Mouse (Mus musculus) thymus, postnatal 4 days (tissue): Measurements from ENCODE around the gene Cdc37.

ENCODE experiments used
- DNase-seq: peaks from one replicate; pipeline ENCODE4 v3.0.0; 2021

Gene Cdc37

DNA sequence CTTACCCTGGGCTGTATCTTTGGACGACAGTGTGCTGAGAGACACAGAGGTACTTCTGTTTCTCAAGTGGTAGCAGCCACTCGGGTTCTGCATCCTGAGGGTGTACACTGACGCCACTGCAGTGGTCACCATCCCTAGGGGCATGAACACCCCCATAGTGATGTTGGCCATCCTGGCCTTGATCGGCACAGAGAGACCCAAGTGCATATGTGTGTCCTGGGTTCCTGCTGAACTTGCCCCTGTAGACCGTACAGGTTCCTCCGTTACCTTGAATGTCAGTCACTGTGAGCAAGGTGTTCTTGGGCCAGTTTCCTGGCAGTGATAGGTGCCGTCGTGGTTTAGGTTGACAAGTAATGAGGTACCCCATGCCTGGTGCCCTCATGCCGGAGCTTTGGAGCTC, 56.4 kb downstream of the Cdc37 start:
- no peak for DNase-seq

DNA sequence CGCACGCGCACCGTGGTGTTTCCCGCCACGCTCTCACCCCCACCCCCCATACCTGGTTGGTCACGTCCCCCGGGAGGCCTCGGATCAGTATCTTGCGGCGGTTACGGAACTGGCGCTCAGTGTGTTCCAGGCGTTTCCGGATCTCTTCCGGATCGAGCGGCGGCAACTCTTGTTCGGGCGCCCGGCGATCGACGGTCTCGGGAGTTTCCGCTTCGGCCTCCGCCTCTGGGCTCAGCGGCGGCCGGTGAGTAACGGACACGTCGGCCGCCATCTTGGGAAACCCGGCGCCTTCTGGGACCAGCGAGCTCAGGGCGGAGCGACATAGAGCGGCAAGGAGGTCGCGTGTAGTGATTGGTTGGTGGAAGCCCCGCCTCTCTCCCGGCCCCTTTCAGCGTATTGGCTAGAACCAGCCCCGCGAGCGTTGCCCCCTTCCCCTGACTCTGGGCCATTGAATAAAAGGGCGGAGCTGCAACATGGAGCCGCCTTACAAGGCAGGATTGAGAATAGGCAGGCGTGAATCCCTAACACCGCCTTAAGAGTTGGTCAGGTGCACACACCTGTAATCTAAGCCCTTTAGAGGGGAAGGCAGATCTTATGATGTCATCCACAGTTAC, 58.0 kb downstream of the Cdc37 start, which contains the start of the genes Gm38431 and Raver1:
Gm38431 (minus strand) TSS at position 291 of the 614 bp plus-strand sequence.
Raver1 (minus strand) TSS at position 302 of the 614 bp plus-strand sequence.
- DNase-seq, result peak; percentile 96

DNA sequence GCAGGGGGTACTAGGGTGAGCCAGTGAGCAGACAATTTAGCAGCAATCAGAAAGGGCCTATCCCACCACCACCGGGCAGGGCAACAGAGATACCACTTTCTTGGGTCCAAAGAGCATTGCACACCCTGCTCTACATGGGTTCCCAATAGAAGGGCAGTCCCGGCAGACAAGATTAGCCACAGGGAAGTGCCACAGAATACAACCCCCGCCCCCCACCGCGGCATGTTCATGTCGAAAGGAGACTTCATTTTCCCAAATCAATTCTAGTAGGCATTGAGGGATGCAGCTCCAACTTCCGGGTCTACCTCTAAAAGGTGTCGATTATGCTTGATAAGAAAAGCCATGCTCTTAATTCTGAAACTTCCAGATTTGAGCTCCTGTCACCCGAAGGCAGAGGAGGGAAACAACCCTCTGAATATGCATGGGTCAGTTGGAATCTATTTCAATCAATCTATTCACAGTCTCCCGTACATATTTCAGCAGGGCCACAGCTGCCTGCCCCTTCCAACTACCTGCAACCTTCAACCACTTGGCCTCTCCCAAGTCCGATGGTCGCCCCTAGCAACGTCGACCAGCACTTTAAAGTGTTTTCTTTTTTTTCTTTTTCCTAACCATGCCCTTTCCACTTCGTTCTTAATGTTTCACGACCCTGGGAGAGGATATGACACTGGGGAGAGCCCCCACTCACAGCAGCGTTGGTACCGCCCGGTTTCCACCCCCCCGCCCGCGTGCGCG, 58.6 kb downstream of the Cdc37 start:
- no peak for DNase-seq

DNA sequence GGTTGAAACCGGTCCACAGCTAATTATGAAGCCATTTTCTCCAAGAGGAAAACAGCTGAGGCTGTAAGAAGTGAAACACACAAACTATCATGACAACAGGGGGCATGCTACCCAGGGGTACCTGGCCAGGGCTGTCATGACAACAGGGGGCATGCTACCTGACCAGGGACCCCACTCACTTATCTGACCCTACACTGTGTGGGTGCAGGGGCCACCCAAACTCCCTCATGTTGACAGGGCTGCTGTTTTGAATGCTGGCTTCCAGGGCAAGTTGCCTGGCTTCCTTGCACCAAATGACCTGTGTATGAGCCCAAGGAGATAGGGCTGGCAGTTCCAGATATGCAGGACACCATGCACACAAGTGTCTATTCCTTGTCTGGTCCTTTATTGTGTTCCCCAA, 59.2 kb downstream of the Cdc37 start:
- DNase-seq, result no peak

DNA sequence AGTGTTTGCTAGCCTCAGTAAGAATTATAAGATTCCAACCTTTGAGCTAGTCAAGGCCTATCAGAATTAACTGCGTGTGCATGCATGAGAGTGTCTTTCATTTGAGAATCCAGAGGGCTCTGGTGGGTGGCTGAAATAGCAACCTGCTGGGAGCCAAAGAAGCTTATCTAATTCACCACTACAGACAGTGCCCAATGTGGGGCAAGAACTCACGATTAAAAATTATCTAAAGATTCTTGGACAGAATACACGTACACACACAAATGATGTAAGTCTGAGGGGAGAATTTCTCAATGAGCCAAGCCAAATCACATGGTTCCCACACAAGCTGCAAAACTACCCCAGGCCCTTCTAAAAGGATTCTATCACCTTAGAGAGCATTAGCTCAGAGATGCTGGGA, 66.5 kb downstream of the Cdc37 start:
- DNase-seq, result no peak
